8 mouse cellular contexts compared by ENCODE assay signal in the genomic region with DNA sequence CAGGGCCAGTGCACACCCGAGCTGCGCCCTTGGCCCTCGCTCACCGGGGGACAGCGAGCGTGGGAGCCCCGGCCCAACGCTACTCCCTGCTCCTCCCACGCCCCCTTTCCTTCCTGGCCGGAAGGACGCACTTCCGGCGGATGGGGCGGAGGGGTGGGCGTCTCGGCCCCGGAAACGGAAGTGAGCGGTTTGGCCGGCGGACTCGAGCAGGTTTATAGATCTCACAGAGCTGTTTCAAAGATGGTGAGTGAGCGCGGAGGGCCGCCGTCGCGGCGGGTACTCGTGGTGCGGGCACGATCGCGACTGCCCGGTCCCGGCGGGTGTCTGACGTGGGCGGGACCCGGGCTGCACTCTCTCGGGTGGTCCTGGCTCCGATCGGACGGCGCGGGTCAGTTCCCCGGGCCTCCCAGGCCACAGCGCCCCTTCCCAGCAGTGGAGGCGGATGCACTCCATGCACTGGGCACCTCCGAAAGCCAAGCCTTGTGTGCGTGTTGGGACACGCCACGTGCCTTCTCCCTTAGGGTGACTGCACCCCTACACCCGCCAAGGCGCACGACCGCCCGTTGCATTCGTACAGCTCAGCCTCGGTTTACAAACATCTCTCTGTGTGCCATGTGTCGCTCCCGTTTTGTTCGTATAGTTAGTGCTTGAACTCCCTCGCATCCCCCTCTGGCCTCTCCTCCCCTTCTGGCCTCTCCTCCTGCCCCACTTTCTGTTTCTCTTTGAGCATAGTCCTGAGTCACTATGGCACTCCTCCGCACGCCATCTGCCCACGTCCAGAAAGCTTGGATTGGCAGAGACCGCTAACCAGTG. TPM values are rescaled to one million over a fixed set of nuclear protein-coding genes. Genes with fewer than 3 reads are reported as not detected.
DNase-seq lines count a peak whose midpoint lies in the region; ATAC-seq lines count a peak whose summit lies in the region.

Gene Pomp, plus strand, starts transcription at position 13 of the 813 bp plus-strand sequence.

- peak within 1 kb of the TSS; percentile 94 for H3K9ac ChIP-seq in heart, embryonic 14.5 days (ENCODE audit: low read length)
- H3K9ac ChIP-seq in liver, embryonic 13.5 days: peak within 1 kb of the TSS; percentile 90
- H3K9ac ChIP-seq in stomach, embryonic 16.5 days (ENCODE audit: low read length): peak within 1 kb of the TSS; percentile 91

- H3K4me1 ChIP-seq in brown adipose tissue, adult 24 weeks (ENCODE audit: control insufficient read depth, insufficient read depth, insufficient read length, low read length): peaks cover 9% of the 10 kb centered on the region
- peaks cover 2 to 10% of the 10 kb centered on the region in 2 experiments; a peak in 3 of 4 replicates for H3K4me1 ChIP-seq in heart, embryonic 14.5 days (ENCODE audit: control insufficient read depth in 2 of 2, insufficient read depth in 2 of 2, low read length in 2 of 2)
- H3K4me1 ChIP-seq in liver, embryonic 13.5 days (replicated peaks): peaks cover 25% of the 10 kb centered on the region
- peaks cover 7% of the 10 kb centered on the region; the same call in 1 of the 2 replicates for H3K4me1 ChIP-seq in stomach, embryonic 16.5 days (ENCODE audit: control insufficient read depth, insufficient read depth, low read length)

- H3K4me2 ChIP-seq in heart, embryonic 14.5 days (ENCODE audit: low read length): peak within 1 kb of the TSS; percentile 89
- peak within 1 kb of the TSS; percentile 83 for H3K4me2 ChIP-seq in liver, embryonic 13.5 days
- H3K4me2 ChIP-seq in stomach, embryonic 16.5 days (ENCODE audit: low read depth, low read length): peak within 1 kb of the TSS; percentile 87

- peak within 1 kb of the TSS; percentile 97 for H3K27ac ChIP-seq in brown adipose tissue, adult 24 weeks (replicated peaks; ENCODE audit: low read depth, low read length)
- peak within 1 kb of the TSS; percentile 83 for H3K27ac ChIP-seq in heart, embryonic 14.5 days (replicated peaks in 1 of 2; ENCODE audit: control insufficient read depth in 1 of 2, insufficient read depth in 1 of 2, low read depth in 2 of 2, low read length in 2 of 2)
- H3K27ac ChIP-seq in liver, embryonic 13.5 days: peak within 1 kb of the TSS; percentile 81
- peak within 1 kb of the TSS; percentile 88 for H3K27ac ChIP-seq in stomach, embryonic 16.5 days (ENCODE audit: low read length)

- DNase-seq in CD4-positive, CD25-positive, alpha-beta regulatory T cell, adult 2 months (ENCODE audit: low read depth, low spot score): peak; percentile 91
- DNase-seq in fibroblast of lung, adult 2 months (ENCODE audit: low read depth): peak; percentile 64
- DNase-seq in kidney, postnatal 14 days: peak; percentile 94
- DNase-seq in liver, embryonic 13.5 days: peak; percentile 77
- peak; percentile 96 for DNase-seq in neural tube, embryonic 10.5 days (ENCODE audit: extremely low spot score, low spot score)

- WGBS in heart, embryonic 14.5 days: 1% methylated on average over 68 of the region's 68 CpGs
- WGBS in liver, embryonic 13.5 days (ENCODE audit: insufficient replicate concordance): 1% methylated on average over 68 of the region's 68 CpGs
- WGBS in stomach, embryonic 16.5 days: under 1% methylated on average over 68 of the region's 68 CpGs

- no peaks in the 10 kb centered on the region for H3K27me3 ChIP-seq in heart, embryonic 14.5 days (ENCODE audit: control insufficient read depth, insufficient read depth, low read length)
- no peaks in the 10 kb centered on the region for H3K27me3 ChIP-seq in liver, embryonic 13.5 days
- no peaks in the 10 kb centered on the region for H3K27me3 ChIP-seq in stomach, embryonic 16.5 days (ENCODE audit: control insufficient read depth, insufficient read depth, low read length)

- peak; percentile 84 for ATAC-seq in heart, embryonic 14.5 days (ENCODE audit: insufficient number of reproducible peaks, insufficient read depth, low FRiP score, low read depth)
- peak; percentile 88 for ATAC-seq in liver, embryonic 13.5 days (ENCODE audit: low read depth)
- peak; percentile 92 for ATAC-seq in stomach, embryonic 16.5 days (ENCODE audit: insufficient read depth, low FRiP score)

- H3K9me3 ChIP-seq in heart, embryonic 14.5 days (ENCODE audit: control insufficient read depth, low read length): no peaks in the 10 kb centered on the region
- H3K9me3 ChIP-seq in liver, embryonic 13.5 days (replicated peaks): no peaks in the 10 kb centered on the region
- no peaks in the 10 kb centered on the region for H3K9me3 ChIP-seq in stomach, embryonic 16.5 days (replicated peaks; ENCODE audit: control insufficient read depth, low read length)

- peak within 1 kb of the TSS; percentile 63 for H3K4me3 ChIP-seq in brown adipose tissue, adult 24 weeks (ENCODE audit: insufficient read depth, low read depth, low read length)
- H3K4me3 ChIP-seq in heart, embryonic 14.5 days (ENCODE audit: control insufficient read depth in 1 of 2, insufficient read depth in 1 of 2, low read depth in 1 of 2, low read length in 2 of 2): peak within 1 kb of the TSS; percentile 79 to 89
- peak within 1 kb of the TSS; percentile 97 for H3K4me3 ChIP-seq in liver, embryonic 13.5 days (replicated peaks)
- peak within 1 kb of the TSS; percentile 91 for H3K4me3 ChIP-seq in stomach, embryonic 16.5 days (replicated peaks; ENCODE audit: low read length)

- peaks cover 31% of the 10 kb centered on the region for H3K36me3 ChIP-seq in heart, embryonic 14.5 days (ENCODE audit: control insufficient read depth, insufficient read depth, low read length)
- H3K36me3 ChIP-seq in liver, embryonic 13.5 days: peaks cover 34% of the 10 kb centered on the region
- H3K36me3 ChIP-seq in stomach, embryonic 16.5 days (ENCODE audit: control insufficient read depth, insufficient read depth, low read length): peaks cover 8% of the 10 kb centered on the region

RNA-seq across cellular contexts. Expression of gene Pomp, which starts in this region (rescaled TPM):
- polyA plus RNA-seq in brown adipose tissue, adult 24 weeks (2012; ENCODE audit: insufficient read depth, insufficient read length, missing spikeins): 217 and 239 TPM in 2 replicates
- polyA plus RNA-seq in heart, embryonic 14.5 days (2014; fragmentation: Nextera tagmentation; extraction: Ambion mirVana): 316 and 345 TPM in 2 replicates
- 312 and 320 TPM in 2 replicates for polyA plus RNA-seq in liver, embryonic 13.5 days (2015; fragmentation: Nextera tagmentation; extraction: Ambion mirVana)
- 388 and 446 TPM in 2 replicates for polyA plus RNA-seq in stomach, embryonic 16.5 days (2015; fragmentation: Nextera tagmentation; extraction: Ambion mirVana)

Comparison
In these comparisons a context has a peak if more than half of its experiments do, and no peak if none do; other contexts are left out.
1. Peak in every context shown above with its lines: DNase-seq, ATAC-seq, H3K4me3 ChIP-seq and H3K27ac ChIP-seq.